Mouse (Mus musculus): ENCODE data around the gene Myh13.

Gene Myh13

DNA sequence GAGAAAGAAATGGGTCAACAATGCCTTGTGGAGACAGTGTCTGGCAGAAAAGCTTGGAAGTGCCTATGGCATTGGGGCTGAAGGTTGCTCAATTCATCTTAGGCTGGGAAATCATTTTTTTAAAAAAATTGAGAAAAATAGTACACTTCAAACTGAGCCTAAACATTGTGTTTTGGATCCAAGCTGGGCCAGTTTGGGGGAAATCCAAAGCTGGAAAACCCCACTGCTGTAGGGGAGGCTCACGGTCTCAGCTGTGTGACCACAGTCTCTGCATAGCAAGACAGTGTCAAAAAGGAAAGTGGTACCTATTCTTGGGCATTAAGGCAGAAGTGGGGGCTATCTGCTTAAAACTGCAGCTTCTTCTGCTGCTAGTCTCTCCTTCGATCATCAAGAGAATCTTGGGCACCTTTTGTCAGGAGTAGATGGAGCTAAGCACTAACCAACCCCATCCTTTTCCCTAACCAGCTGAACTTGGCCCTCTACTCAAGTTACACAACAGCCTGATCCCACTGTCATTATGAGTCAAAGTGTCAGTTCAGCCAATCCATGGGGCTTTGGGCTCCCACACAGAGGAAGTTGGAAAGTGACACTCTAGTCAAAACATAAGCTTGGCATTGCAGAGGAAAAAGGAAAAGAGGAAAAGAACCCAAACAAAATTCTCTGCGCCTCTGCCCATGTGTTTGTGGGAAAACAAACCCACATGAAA, 69.4 kb downstream of the Myh13 start:
- no peak for DNase-seq (ENCODE audit: low read depth, low spot score)

GRCm38 (mm10) chr11:67392369-67392768, 70.9 kb downstream of the Myh13 start:
- no peak for DNase-seq (ENCODE audit: low read depth, low spot score)

- DNase-seq (ENCODE audit: low read depth, low spot score): no peak
Measured at GRCm38 (mm10) chr11:67400956-67401355, 79.5 kb downstream of the Myh13 start.

DNA sequence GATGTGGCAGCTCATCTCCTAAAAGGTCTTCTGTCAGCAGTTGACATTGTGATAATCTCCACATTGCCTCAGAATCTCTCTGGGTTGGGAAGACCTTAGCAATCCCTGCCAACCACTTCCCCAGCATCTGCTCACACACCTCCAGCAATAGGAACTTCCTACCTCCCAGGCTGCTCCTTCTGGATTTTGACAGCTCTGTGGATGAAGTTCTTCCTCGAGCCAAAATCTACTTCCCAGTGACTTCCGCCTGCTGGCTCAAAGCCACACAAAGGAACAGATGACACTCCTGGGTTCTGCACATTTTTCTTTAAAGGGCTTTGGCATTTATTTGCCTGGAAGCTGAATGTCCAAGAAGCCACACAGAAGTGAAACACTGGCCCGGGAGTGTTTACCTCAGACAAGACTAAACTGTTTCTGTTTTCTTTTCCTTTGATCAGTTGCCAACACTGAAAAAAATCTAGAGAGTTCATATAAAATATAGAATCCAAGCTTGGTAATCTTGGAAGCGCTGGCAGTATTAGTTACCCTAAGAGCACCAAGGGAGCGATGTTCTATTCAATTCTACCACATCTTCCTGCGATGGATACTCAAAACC, 93.0 kb downstream of the Myh13 start:
- no peak for DNase-seq (ENCODE audit: low read depth, low spot score)

All from brain, embryonic 18.5 days (tissue).